Mouse (Mus musculus) limb, embryonic 11.5 days (tissue): ENCODE measurements around the gene Bscl2. TPM values are rescaled to one million over a fixed set of nuclear protein-coding genes. Genes with fewer than 3 reads are reported as not detected.
"Not testable (repeated sequence)": the region's sequence is repeated elsewhere in the genome, so short reads cannot be mapped to it uniquely, and the experiment has no call there.

Experiments
- ATAC-seq: fragments of 200-750 bp; cut with Nextera tagmentation; 2 replicates; pipeline ENCODE4 v1.8.0; 2017; ENCODE audit warnings: low read depth; ENCODE audit not compliant: insufficient number of reproducible peaks, low FRiP score, low TSS enrichment
- DNase-seq: peaks from one replicate; pipeline ENCODE4 v3.0.0-alpha.2; 2015; ENCODE audit warnings: low spot score
- H3K27ac ChIP-seq: fragments of 300-500 bp; sonication (generic); replicated peaks from 2 replicates; pipeline ENCODE4 v1.5.1; 2014; ENCODE audit warnings: low read depth, mild to moderate bottlenecking, low read length
- H3K27me3 ChIP-seq: fragments of 300-500 bp; sonication (generic); 2 replicates; pipeline ENCODE4 v1.6.1; 2014; ENCODE audit warnings: mild to moderate bottlenecking, low read length, mixed read lengths; ENCODE audit not compliant: control insufficient read depth, insufficient read depth
- H3K36me3 ChIP-seq: fragments of 300-500 bp; sonication (generic); 2 replicates; pipeline ENCODE4 v1.6.1; 2014; ENCODE audit warnings: mild to moderate bottlenecking, low read length, moderate library complexity, mixed read lengths; ENCODE audit not compliant: control insufficient read depth, insufficient read depth
- H3K4me1 ChIP-seq: fragments of 300-500 bp; sonication (generic); 2 replicates; pipeline ENCODE4 v1.6.1; 2014; ENCODE audit warnings: low read length, mixed read lengths; ENCODE audit not compliant: control insufficient read depth, insufficient read depth
- H3K4me2 ChIP-seq: fragments of 300-500 bp; sonication (generic); 2 replicates; pipeline ENCODE4 v1.6.1; 2014; ENCODE audit warnings: low read depth, mild to moderate bottlenecking, moderate library complexity; ENCODE audit not compliant: severe bottlenecking
- H3K4me3 ChIP-seq: fragments of 300-500 bp; sonication (generic); 2 replicates; pipeline ENCODE4 v1.5.1; 2014; ENCODE audit warnings: low read depth, low read length
- H3K9ac ChIP-seq: fragments of 300-500 bp; sonication (generic); 2 replicates; pipeline ENCODE4 v1.6.1; 2014; ENCODE audit warnings: mild to moderate bottlenecking, low read length
- H3K9me3 ChIP-seq: fragments of 300-500 bp; sonication (generic); 2 replicates; pipeline ENCODE4 v1.6.1; 2016; ENCODE audit warnings: low read length; ENCODE audit not compliant: control insufficient read depth
- WGBS: fragments of 180-500 bp; shearing (Covaris S2); extraction: QIAGEN DNeasy Blood & Tissue Kit; methylation state at CpG from one replicate; pipeline ENCODE4 v1.1.7; 2014; 5-methylcytosine and 5-hydroxymethylcytosine counted together
- microRNA-seq: library from miRNA; unstranded; fragments of <30 nt; microRNA quantifications from one replicate; pipeline ENCODE4, GENCODE M21; 2016
- polyA plus RNA-seq: library from polyadenylated mRNA; unstranded; fragments of >200 nt; fragmentation: Nextera tagmentation; extraction: Ambion mirVana; gene quantifications from 2 replicates; pipeline ENCODE4 v1.2.1, GENCODE M21; 2014

The Bscl2 gene
- polyA plus RNA-seq, 1 experiment from 2014 or later, result 34.1 TPM

DNA sequence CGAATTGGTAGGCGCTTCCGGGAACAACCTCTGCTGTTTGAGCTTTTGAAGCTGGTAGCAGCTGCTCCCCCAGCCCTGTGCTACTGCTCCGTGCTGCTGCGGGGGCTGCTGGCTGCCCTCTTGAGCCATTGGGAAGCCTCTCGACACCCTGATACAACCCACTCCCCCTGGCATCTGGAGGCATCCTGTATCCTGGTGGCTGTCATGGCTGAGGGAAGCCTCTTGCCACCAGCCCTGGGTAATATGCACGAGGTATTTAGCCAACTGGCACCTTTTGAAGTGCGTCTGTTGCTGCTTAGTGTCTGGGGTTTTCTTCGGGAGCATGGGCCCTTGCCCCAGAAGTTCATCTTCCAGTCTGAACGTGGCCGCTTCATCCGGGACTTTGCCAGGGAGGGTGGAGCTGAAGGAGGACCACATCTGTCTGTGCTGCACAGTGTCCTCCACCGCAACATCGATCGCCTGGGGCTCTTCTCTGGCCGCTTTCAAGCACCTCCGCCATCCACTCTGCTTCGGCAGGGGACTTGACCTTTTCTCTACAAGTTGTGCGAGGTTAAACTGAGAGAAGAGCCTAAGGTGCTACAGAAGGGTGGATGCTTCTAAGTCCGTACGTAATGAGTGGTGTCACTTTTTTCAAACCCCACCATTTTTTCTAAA lies 60.1 kb downstream of the Bscl2 start:
- peaks cover 18% of the 10 kb centered on the region; the same call in 1 of the 2 replicates for H3K36me3 ChIP-seq
- WGBS, result 23% methylated on average over 21 of the region's 21 CpGs
- DNase-seq, result peak; percentile 58
- H3K27me3 ChIP-seq, H3K9me3 ChIP-seq: not testable (repeated sequence)
- peak overlapping the region; percentile 71 for H3K4me2 ChIP-seq
- peak overlapping the region; percentile 98 for H3K4me3 ChIP-seq
- H3K4me1 ChIP-seq, result peaks cover 15% of the 10 kb centered on the region; the same call in 1 of the 2 replicates
- peak overlapping the region; percentile 30; the same call in 1 of the 2 replicates for H3K27ac ChIP-seq
- ATAC-seq, result peak; percentile 56; the same call in 1 of the 2 replicates
- peak overlapping the region; percentile 97 for H3K9ac ChIP-seq

DNA sequence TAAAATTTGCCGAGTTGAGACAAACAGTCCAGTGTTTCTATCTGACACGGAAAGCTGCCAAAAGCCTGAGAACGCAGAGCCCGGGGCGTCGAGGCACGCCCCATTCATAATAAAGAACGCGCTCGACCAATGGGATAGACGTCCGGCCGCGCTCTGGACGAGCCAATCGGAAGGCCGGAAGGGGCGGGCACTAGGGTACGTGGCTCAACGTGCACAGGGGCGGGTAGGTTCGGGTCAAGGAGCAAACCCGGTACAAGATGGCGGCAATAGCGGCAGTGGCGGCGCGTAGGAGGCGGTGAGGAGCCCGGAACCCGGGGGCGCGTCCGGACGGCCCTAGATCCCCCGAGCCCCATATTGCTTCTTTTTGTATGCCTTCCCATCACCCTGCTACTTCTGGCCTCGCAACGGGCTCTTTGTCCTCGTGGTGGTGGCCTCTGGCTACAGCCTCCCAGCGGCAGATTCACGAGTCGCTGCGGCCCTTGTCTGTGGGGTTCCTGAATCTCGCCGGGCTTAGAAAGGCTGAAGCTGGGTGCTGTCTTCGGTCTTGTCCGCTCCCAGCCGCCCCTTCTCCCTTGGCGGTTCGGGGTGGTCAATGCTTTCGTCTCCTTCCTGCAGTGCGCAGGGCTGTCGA lies 60.7 kb downstream of the Bscl2 start, which contains the start of gene Ganab:
Gene Ganab, plus strand, starts transcription at position 207 of the 631 bp plus-strand sequence.
- H3K27ac ChIP-seq, result peak within 1 kb of the TSS; percentile 72
- peak within 1 kb of the TSS; percentile 98 for H3K4me3 ChIP-seq
- no peaks in the 10 kb centered on the region for H3K9me3 ChIP-seq
- peaks cover 15% of the 10 kb centered on the region; the same call in 1 of the 2 replicates for H3K4me1 ChIP-seq
- peak; percentile 98 for DNase-seq
- peaks cover 19% of the 10 kb centered on the region; the same call in 1 of the 2 replicates for H3K36me3 ChIP-seq
- H3K27me3 ChIP-seq, result no peaks in the 10 kb centered on the region
- peak within 1 kb of the TSS; percentile 97 for H3K9ac ChIP-seq
- under 1% methylated on average over 53 of the region's 53 CpGs for WGBS
- H3K4me2 ChIP-seq, result peak within 1 kb of the TSS; percentile 71
- ATAC-seq, result peak; percentile 98

Small RNA genes lying within 50 kb of the gene (microRNA-seq; reads per million reads assigned to microRNA genes)
- 0.92 reads per million for gene Mir5136

Other genes starting within 250 kb of the Bscl2 start
- gene Slc22a8, start 246.2 kb upstream of the Bscl2 start, polyA plus RNA-seq, result not detected in 2 replicates
- not detected in 2 replicates for gene Slc22a6, start 219.4 kb upstream of the Bscl2 start, polyA plus RNA-seq
- gene Chrm1, start 173.7 kb upstream of the Bscl2 start, polyA plus RNA-seq, result 0.15 and 0.27 TPM in 2 replicates
- gene Slc3a2, start 114.1 kb upstream of the Bscl2 start, polyA plus RNA-seq, result 108 and 114 TPM in 2 replicates
- 92.9 and 100 TPM in 2 replicates for gene Wdr74, start 101.6 kb upstream of the Bscl2 start, polyA plus RNA-seq
- gene 1700092M07Rik, start 96.7 kb upstream of the Bscl2 start, polyA plus RNA-seq, result 0.99 and 1.8 TPM in 2 replicates
- gene Stx5a, start 96.1 kb upstream of the Bscl2 start, polyA plus RNA-seq, result 125 and 127 TPM in 2 replicates
- gene Nxf1, start 80.4 kb upstream of the Bscl2 start, polyA plus RNA-seq, result 228 and 247 TPM in 2 replicates
- gene Tmem223, start 66.5 kb upstream of the Bscl2 start, polyA plus RNA-seq, result 183 and 204 TPM in 2 replicates
- gene Tmem179b, start 63.0 kb upstream of the Bscl2 start, polyA plus RNA-seq, result 49.1 and 51.3 TPM in 2 replicates
- 22.5 and 23.0 TPM in 2 replicates for gene Taf6l, start 51.0 kb upstream of the Bscl2 start, polyA plus RNA-seq
- gene Polr2g, start 38.9 kb upstream of the Bscl2 start, polyA plus RNA-seq, result 197 and 206 TPM in 2 replicates
- 4.8 and 5.0 TPM in 2 replicates for gene Zbtb3, start 34.9 kb upstream of the Bscl2 start, polyA plus RNA-seq
- gene Ttc9c, start 18.1 kb upstream of the Bscl2 start, polyA plus RNA-seq, result 63.3 and 67.1 TPM in 2 replicates
- gene Hnrnpul2, start 17.5 kb upstream of the Bscl2 start, polyA plus RNA-seq, result 6.9 and 8.0 TPM in 2 replicates
- gene AC129217.1, start 7.7 kb upstream of the Bscl2 start, polyA plus RNA-seq, result not detected in 2 replicates
- 9.1 and 9.6 TPM in 2 replicates for gene Gng3, start 1.7 kb downstream of the Bscl2 start, polyA plus RNA-seq
- gene Lrrn4cl, start 13.3 kb downstream of the Bscl2 start, polyA plus RNA-seq, result 0.12 and 0.47 TPM in 2 replicates
- 186 and 196 TPM in 2 replicates for gene Ubxn1, start 34.0 kb downstream of the Bscl2 start, polyA plus RNA-seq
- 53.5 and 60.2 TPM in 2 replicates for gene Uqcc3, start 43.5 kb downstream of the Bscl2 start, polyA plus RNA-seq
- gene Lbhd1, start 46.3 kb downstream of the Bscl2 start, polyA plus RNA-seq, result 110 and 128 TPM in 2 replicates
- not detected in 2 replicates for gene Gm49403, start 46.5 kb downstream of the Bscl2 start, polyA plus RNA-seq
- 127 and 132 TPM in 2 replicates for gene 1810009A15Rik, start 51.4 kb downstream of the Bscl2 start, polyA plus RNA-seq
- gene Gm49416, start 51.5 kb downstream of the Bscl2 start, polyA plus RNA-seq, result 0.24 TPM in 1 of 2 replicates, not detected in the other
- 38.5 and 39.2 TPM in 2 replicates for gene Ints5, start 55.5 kb downstream of the Bscl2 start, polyA plus RNA-seq
- 111 and 122 TPM in 2 replicates for gene Ganab, start 60.6 kb downstream of the Bscl2 start, polyA plus RNA-seq
- gene B3gat3, start 82.9 kb downstream of the Bscl2 start, polyA plus RNA-seq, result 33.1 and 37.2 TPM in 2 replicates
- 1.1 and 1.4 TPM in 2 replicates for gene Rom1, start 91.9 kb downstream of the Bscl2 start, polyA plus RNA-seq
- 17.9 and 18.0 TPM in 2 replicates for gene Eml3, start 92.1 kb downstream of the Bscl2 start, polyA plus RNA-seq
- gene Mta2, start 104.4 kb downstream of the Bscl2 start, polyA plus RNA-seq, result 58.5 and 62.0 TPM in 2 replicates
- gene Tut1, start 116.4 kb downstream of the Bscl2 start, polyA plus RNA-seq, result 33.2 and 35.2 TPM in 2 replicates
- 567 and 588 TPM in 2 replicates for gene Eef1g, start 129.6 kb downstream of the Bscl2 start, polyA plus RNA-seq
- gene Ahnak, start 151.8 kb downstream of the Bscl2 start, polyA plus RNA-seq, result 7.7 and 8.9 TPM in 2 replicates